Mouse (Mus musculus) cerebellum, adult 18-20 months (tissue): ENCODE results near the gene Srp14.

ENCODE experiments used
- DNase-seq, 2 experiments: peaks; one replicate each; pipeline ENCODE4 v3.0.0; 2021

The Srp14 gene

GRCm38 (mm10) chr2:118490241-118491091 is 11.0 kb upstream of the Srp14 start:
- DNase-seq: no peak

- DNase-seq: no peak
These were observed 8.3 kb upstream of the Srp14 start for GRCm38 (mm10) chr2:118487806-118488205.

- DNase-seq: peak; percentile 76 to 86
These were observed 7.4 kb upstream of the Srp14 start for GRCm38 (mm10) chr2:118486933-118487332.

GRCm38 (mm10) chr2:118485415-118485814 is 5.9 kb upstream of the Srp14 start:
- DNase-seq: no peak

- no peak for DNase-seq
These were observed 4.9 kb upstream of the Srp14 start for GRCm38 (mm10) chr2:118484386-118484898.

- DNase-seq: no peak
These were observed 3.5 kb upstream of the Srp14 start for GRCm38 (mm10) chr2:118483032-118483431.

GRCm38 (mm10) chr2:118480886-118481285 is 1.4 kb upstream of the Srp14 start:
- no peak for DNase-seq

GRCm38 (mm10) chr2:118478833-118479549 is 520 bp downstream of the Srp14 start:
- peak in 1 of 2 experiments; percentile 17 for DNase-seq

GRCm38 (mm10) chr2:118468354-118468753 is 11.2 kb downstream of the Srp14 start:
- no peak for DNase-seq

- DNase-seq: no peak
These were observed 12.9 kb downstream of the Srp14 start for GRCm38 (mm10) chr2:118466601-118467000.

- no peak for DNase-seq
These were observed 13.6 kb downstream of the Srp14 start for GRCm38 (mm10) chr2:118465894-118466293.

- no peak for DNase-seq
These were observed 15.1 kb downstream of the Srp14 start for GRCm38 (mm10) chr2:118464450-118464849.

- DNase-seq: no peak
These were observed 16.0 kb downstream of the Srp14 start for GRCm38 (mm10) chr2:118463480-118463879.

- no peak for DNase-seq
These were observed 17.9 kb downstream of the Srp14 start for GRCm38 (mm10) chr2:118461480-118462165.

- no peak for DNase-seq
These were observed 21.8 kb downstream of the Srp14 start for GRCm38 (mm10) chr2:118457463-118458261.

- DNase-seq: no peak
These were observed 22.5 kb downstream of the Srp14 start for GRCm38 (mm10) chr2:118457029-118457428.

GRCm38 (mm10) chr2:118451056-118451455 is 28.5 kb downstream of the Srp14 start:
- DNase-seq: no peak

GRCm38 (mm10) chr2:118448181-118448580 is 31.3 kb downstream of the Srp14 start:
- no peak for DNase-seq

GRCm38 (mm10) chr2:118445696-118446674 is 33.5 kb downstream of the Srp14 start:
- no peak for DNase-seq

- DNase-seq: no peak
These were observed 36.8 kb downstream of the Srp14 start for GRCm38 (mm10) chr2:118442723-118443122.

- DNase-seq: no peak
These were observed 37.3 kb downstream of the Srp14 start for GRCm38 (mm10) chr2:118442172-118442571.
